Mouse (Mus musculus): Measurements from ENCODE around the gene Crebbp. TPM values are rescaled to one million over a fixed set of nuclear protein-coding genes. Genes with fewer than 3 reads are reported as not detected.
"Not testable (repeated sequence)": the region's sequence is repeated elsewhere in the genome, so short reads cannot be mapped to it uniquely, and the experiment has no call there.

The Crebbp gene
- polyA plus RNA-seq, 1 experiment from 2014 or later: 19.6 TPM

DNA sequence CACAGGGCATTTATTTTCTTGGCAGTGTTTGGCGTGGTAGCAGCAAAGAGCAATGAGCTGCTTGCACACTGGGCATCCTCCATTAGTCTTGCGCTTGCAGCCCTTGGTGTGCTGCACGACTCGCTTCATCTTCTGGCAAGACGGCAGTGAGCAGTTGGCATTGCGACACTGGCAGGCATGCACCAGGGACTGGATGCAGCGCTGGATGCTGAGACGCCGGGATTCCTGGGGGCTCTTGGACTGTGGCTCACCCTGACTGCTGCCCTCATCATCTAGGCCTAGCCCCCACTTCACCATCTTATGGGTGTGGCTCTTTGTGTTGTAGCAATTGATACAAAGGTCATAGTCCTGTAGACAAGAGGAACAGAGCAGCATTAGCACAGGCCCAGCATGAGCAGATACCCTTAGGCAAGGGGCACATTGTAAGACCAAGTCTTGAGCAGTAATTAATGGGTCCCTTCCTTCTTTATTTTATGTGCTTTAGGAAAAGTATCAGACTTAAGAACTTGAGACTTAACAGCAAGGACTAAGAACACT is 127.9 kb downstream of the Crebbp start:
- H3K4me2 ChIP-seq: no peak overlapping the region
- no peak overlapping the region for H3K4me3 ChIP-seq
- ATAC-seq (replicated peaks; ENCODE audit: insufficient number of reproducible peaks, insufficient read depth, low FRiP score, low read depth): no peak
- H3K9me3 ChIP-seq (replicated peaks): no peaks in the 10 kb centered on the region
- H3K9ac ChIP-seq: no peak overlapping the region
- peaks cover 6% of the 10 kb centered on the region for H3K4me1 ChIP-seq (replicated peaks)
- WGBS: 91% methylated on average over 9 of the region's 9 CpGs
- H3K27me3 ChIP-seq: no peaks in the 10 kb centered on the region
- peaks cover 78% of the 10 kb centered on the region for H3K36me3 ChIP-seq
- H3K27ac ChIP-seq: no peak overlapping the region

DNA sequence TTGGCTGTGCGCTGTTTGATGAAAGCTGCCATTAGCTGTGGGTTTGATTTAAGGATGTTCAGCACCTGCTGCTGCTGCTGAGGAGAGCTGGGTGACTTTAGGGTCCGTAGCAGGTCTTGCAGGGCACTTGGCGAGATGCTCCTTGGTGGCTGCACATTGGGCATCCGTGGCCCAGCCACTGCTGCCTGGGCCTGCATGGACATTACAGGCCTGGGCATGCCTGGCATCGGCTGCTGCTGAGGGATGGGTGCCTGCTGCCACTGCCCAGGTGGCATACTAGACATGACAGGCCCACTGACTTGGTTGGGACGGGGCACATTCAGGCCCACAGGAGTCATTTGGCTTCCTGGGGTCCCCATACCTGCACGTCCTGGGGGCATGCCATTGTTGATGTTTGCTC is 128.7 kb downstream of the Crebbp start:
- peaks cover 12% of the 10 kb centered on the region for H3K4me1 ChIP-seq (replicated peaks)
- WGBS: 93% methylated on average over 7 of the region's 7 CpGs
- peaks cover 69% of the 10 kb centered on the region for H3K36me3 ChIP-seq
- no peak overlapping the region for H3K4me2 ChIP-seq
- H3K9ac ChIP-seq: no peak overlapping the region
- H3K9me3 ChIP-seq (replicated peaks): no peaks in the 10 kb centered on the region
- H3K27ac ChIP-seq: no peak overlapping the region
- H3K27me3 ChIP-seq: no peaks in the 10 kb centered on the region
- H3K4me3 ChIP-seq: no peak overlapping the region
- no peak for ATAC-seq (replicated peaks; ENCODE audit: insufficient number of reproducible peaks, insufficient read depth, low FRiP score, low read depth)

DNA sequence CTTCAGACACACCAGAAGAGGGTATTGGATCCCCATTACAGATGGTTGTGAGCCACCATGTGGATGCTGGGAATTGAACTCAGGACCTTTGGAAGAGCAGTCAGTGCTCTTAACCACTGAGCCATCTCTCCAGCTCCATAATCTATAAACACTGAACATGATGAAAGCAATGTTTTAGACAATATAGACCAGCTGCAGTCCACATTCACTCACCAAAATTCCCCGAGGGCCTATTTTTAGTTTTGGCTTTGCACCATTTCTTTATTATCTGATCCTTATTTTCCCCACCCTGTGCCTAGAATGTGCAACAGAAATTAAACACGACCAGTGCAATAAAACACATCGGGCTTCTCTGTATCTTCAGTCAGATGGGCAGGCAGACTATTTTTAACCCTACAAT is 133.4 kb downstream of the Crebbp start:
- WGBS: 34% methylated on average over 3 of the region's 3 CpGs
- peaks cover 26% of the 10 kb centered on the region for H3K36me3 ChIP-seq
- not testable (repeated sequence) for H3K27me3 ChIP-seq; ATAC-seq (replicated peaks; ENCODE audit: insufficient number of reproducible peaks, insufficient read depth, low FRiP score, low read depth); H3K4me2 ChIP-seq; H3K4me3 ChIP-seq; H3K9me3 ChIP-seq (replicated peaks); H3K9ac ChIP-seq
- peak overlapping the region; percentile 52 for H3K27ac ChIP-seq
- H3K4me1 ChIP-seq (replicated peaks): peaks cover 38% of the 10 kb centered on the region

DNA sequence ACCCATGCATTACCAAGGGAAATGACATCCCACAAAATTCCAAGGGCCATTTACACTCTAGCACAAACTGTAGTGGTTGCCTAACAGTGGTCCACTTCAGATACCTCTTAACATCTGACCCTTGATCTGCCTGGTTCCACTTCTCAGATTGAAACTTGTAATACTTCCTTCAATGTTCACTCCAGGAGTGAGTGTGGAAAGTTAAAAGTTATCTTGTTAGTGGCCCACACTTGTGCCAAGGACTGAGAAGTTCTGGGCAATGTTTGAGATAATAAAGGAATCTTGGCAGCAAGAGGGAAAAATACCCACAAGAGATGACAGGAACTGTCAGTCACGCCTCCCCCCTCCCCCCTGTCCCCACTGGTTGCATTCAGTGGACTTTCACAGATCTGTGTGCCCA is 134.1 kb downstream of the Crebbp start:
- Histone ChIP-seq H3K4me2 (no peak overlapping the region), H3K27ac (peak overlapping the region; percentile 52), H3K4me3 (no peak overlapping the region), H3K4me1 (replicated peaks) (peaks cover 44% of the 10 kb centered on the region), H3K9me3 (replicated peaks) (no peaks in the 10 kb centered on the region), H3K27me3 (no peaks in the 10 kb centered on the region), H3K9ac (no peak overlapping the region), H3K36me3 (peaks cover 18% of the 10 kb centered on the region)
- ATAC-seq (replicated peaks; ENCODE audit: insufficient number of reproducible peaks, insufficient read depth, low FRiP score, low read depth): no peak; the same call in 1 of the 2 replicates
- WGBS: 52% methylated on average over 1 of the region's 1 CpGs

DNA sequence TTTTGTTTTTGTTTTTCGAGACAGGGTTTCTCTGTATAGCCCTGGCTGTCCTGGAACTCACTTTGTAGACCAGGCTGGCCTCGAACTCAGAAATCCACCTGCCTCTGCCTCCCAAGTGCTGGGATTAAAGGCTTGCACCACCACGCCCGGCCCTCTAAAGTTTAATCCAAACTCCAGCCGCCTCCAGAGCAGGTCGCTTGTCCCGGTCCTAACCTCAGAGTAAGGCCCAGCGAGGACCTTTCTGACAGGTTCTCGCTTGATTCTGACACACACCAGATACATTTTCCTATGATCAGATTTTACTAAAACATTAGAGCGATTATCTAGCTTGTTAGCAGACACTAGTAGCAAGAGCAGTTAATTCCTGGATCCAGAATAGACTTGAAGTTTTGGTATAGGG is 135.5 kb downstream of the Crebbp start:
- 67% methylated on average over 10 of the region's 10 CpGs for WGBS
- Histone ChIP-seq H3K4me3 (peak overlapping the region; percentile 90), H3K27ac (0 out of 2 replicates have a peak overlapping the region, but pooled peaks have one; percentile 92), H3K4me1 (replicated peaks) (peaks cover 47% of the 10 kb centered on the region), H3K4me2 (peak overlapping the region; percentile 69)
- not testable (repeated sequence) for H3K9ac ChIP-seq; H3K9me3 ChIP-seq (replicated peaks); H3K27me3 ChIP-seq; H3K36me3 ChIP-seq; ATAC-seq (replicated peaks; ENCODE audit: insufficient number of reproducible peaks, insufficient read depth, low FRiP score, low read depth)

DNA sequence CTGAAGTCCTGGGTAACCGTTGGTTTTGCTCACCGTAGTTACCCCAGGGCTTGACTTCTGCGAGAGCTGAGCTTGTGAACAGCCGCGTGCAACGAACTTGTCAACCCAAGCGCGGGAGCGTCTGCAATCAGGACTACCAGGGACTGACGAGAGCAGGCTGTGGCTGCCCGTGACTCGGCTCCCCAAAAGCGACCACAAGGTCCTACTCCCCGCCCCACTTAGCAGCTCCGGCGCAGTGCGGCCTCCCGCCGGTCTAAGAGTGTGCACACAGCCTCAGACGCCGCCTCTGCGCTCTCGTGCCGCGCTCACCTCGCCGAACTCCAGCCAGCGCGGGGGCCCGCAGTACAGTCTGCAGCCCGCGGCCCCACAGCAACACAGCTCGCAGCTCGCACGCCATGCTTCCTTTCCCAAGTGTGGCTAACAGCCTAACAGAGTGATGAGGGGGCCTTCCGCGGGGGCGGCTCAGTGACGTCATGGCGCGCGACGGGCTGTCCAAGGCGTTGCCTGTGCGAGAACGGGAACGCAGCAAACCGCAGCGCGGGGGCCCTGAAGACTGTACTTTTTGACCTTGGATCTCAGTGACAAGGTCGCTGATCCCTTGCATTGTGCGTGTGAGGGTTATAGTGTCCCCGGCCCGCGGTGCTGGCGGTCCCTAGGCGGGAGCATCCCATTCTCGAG is 136.3 kb downstream of the Crebbp start, which contains the start of gene Trap1:
Trap1 (minus strand) TSS at position 444 of the 678 bp plus-strand sequence.
- Histone ChIP-seq H3K27me3 (no peaks in the 10 kb centered on the region), H3K9me3 (replicated peaks) (no peaks in the 10 kb centered on the region), H3K9ac (peak within 1 kb of the TSS; percentile 90), H3K4me2 (peak within 1 kb of the TSS; percentile 69), H3K27ac (peak within 1 kb of the TSS; percentile 92), H3K4me3 (peak within 1 kb of the TSS; percentile 90), H3K4me1 (replicated peaks) (peaks cover 47% of the 10 kb centered on the region), H3K36me3 (peaks cover 6% of the 10 kb centered on the region; the same call in 1 of the 2 replicates)
- under 1% methylated on average over 55 of the region's 58 CpGs for WGBS
- ATAC-seq (replicated peaks; ENCODE audit: insufficient number of reproducible peaks, insufficient read depth, low FRiP score, low read depth): peak; percentile 91

DNA sequence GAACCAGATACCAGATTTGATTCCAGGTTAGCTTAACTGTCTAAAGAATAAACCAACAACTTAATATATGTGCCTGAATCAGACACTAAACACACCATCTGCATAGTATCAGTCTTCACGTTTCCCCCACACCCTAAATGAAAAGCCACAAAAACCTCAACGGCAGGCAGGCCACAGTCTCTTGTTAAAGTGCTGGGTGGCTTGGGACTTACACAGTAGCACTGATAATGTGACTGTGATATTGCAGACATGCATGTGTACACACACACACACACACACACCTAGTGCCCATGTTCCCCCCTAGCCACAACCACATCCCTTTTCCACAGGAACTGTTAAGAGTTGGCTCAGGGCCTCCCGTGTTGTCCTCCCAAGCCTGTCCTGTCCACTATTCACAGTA is 139.0 kb downstream of the Crebbp start:
- no peak overlapping the region for H3K4me3 ChIP-seq
- no peak overlapping the region for H3K4me2 ChIP-seq
- no peaks in the 10 kb centered on the region for H3K9me3 ChIP-seq (replicated peaks)
- H3K4me1 ChIP-seq (replicated peaks): peaks cover 35% of the 10 kb centered on the region
- no peak overlapping the region for H3K9ac ChIP-seq
- no peak for ATAC-seq (replicated peaks; ENCODE audit: insufficient number of reproducible peaks, insufficient read depth, low FRiP score, low read depth)
- WGBS: 56% methylated on average over 3 of the region's 3 CpGs
- no peak overlapping the region for H3K27ac ChIP-seq
- H3K36me3 ChIP-seq: no peaks in the 10 kb centered on the region
- no peaks in the 10 kb centered on the region for H3K27me3 ChIP-seq

DNA sequence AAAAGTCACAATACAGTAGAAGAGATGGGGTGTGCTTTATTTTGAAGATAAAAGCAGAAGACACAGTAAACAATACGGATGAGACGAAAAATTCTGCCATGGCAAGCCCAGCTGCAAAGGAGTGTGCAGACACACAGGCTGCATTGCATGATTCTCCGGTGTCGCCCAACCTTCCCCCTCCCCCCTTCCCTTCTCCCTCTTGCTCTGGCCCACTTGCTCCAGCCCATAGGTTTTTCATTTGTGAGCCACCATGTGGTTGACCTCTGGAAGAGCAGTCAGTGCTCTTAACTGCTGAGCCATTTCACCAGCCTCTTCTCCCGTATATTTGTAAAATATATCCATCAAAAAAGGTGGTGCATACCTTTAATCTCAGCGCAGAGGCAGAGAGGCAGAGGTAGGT is 139.5 kb downstream of the Crebbp start:
- H3K36me3 ChIP-seq: no peaks in the 10 kb centered on the region
- no peak overlapping the region for H3K27ac ChIP-seq
- no peak overlapping the region for H3K4me2 ChIP-seq
- no peaks in the 10 kb centered on the region for H3K27me3 ChIP-seq
- H3K4me3 ChIP-seq: no peak overlapping the region
- H3K4me1 ChIP-seq (replicated peaks): peaks cover 32% of the 10 kb centered on the region
- H3K9me3 ChIP-seq (replicated peaks): no peaks in the 10 kb centered on the region
- WGBS: 66% methylated on average over 6 of the region's 6 CpGs
- no peak overlapping the region for H3K9ac ChIP-seq
- ATAC-seq (replicated peaks; ENCODE audit: insufficient number of reproducible peaks, insufficient read depth, low FRiP score, low read depth): no peak

DNA sequence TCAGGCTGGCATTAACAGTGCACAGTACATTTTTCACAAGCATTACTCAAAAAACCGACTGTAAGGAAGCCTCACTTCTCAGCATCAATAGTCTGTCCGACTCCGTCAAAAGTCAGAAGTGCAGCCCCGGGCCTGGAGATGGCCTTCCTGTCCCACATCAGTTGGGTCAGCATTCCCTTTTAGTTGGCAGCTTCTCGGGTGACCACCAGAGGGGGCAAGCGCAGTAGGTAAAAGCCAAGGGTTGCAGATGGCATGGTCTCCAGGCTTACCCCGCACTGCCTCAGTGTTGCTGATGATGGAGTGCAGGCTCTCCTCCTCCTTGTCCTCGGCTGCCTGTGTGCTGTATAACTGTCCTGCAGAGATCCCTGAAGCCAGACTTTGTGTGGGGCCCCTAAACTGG is 145.2 kb downstream of the Crebbp start:
- Histone ChIP-seq H3K36me3 (peaks cover 43% of the 10 kb centered on the region), H3K4me1 (replicated peaks) (no peaks in the 10 kb centered on the region), H3K27me3 (no peaks in the 10 kb centered on the region), H3K4me2 (no peak overlapping the region), H3K9me3 (replicated peaks) (no peaks in the 10 kb centered on the region), H3K9ac (no peak overlapping the region), H3K4me3 (no peak overlapping the region), H3K27ac (no peak overlapping the region)
- 54% methylated on average over 8 of the region's 8 CpGs for WGBS
- no peak for ATAC-seq (replicated peaks; ENCODE audit: insufficient number of reproducible peaks, insufficient read depth, low FRiP score, low read depth)

DNA sequence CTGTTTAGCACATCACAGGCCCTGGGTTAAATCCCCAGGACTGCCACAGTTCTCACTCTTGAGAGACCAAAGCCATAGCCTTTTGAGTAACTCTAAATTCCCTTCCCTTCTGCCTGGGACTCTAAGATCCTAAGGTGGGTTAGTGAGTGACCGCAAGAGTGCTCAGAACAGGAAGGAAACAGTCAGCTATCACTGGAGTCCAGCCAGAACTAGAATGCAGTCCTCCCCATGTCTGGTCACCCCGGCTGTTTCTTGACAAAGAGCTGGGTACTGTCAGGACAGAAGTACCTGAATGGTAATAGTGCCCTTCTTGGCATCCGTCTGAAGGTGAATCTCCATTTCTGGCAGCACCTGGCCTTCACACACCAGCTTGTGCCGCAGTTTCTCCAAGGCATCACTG is 148.9 kb downstream of the Crebbp start:
- WGBS: 87% methylated on average over 4 of the region's 4 CpGs
- no peaks in the 10 kb centered on the region for H3K9me3 ChIP-seq (replicated peaks)
- no peak overlapping the region for H3K27ac ChIP-seq
- H3K9ac ChIP-seq: no peak overlapping the region
- no peaks in the 10 kb centered on the region for H3K4me1 ChIP-seq (replicated peaks)
- H3K4me3 ChIP-seq: no peak overlapping the region
- peaks cover 75% of the 10 kb centered on the region for H3K36me3 ChIP-seq
- no peak overlapping the region for H3K4me2 ChIP-seq
- no peaks in the 10 kb centered on the region for H3K27me3 ChIP-seq
- ATAC-seq (replicated peaks; ENCODE audit: insufficient number of reproducible peaks, insufficient read depth, low FRiP score, low read depth): no peak

DNA sequence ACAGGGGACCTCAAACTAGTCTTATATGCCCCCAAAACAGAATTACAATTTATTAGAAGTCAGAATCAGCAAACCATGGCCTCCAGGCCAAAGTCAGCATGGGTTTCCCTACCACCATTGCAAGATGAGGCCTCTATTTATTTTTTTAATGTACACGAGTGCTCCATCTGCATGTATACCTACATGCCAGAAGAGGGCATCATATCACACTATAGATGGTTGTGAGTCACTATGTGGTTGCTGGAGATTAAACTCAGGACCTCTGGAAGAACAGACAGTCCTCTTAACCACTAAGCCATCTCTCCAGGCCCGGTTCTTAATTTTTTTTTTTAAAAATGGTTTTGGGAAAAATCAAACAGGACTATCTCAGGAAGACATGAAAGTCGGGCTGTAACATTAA is 160.0 kb downstream of the Crebbp start:
- H3K4me3 ChIP-seq: no peak overlapping the region
- WGBS: 84% methylated on average over 3 of the region's 3 CpGs
- H3K36me3 ChIP-seq: peaks cover 79% of the 10 kb centered on the region
- H3K9me3 ChIP-seq (replicated peaks): no peaks in the 10 kb centered on the region
- no peak overlapping the region for H3K27ac ChIP-seq
- no peak overlapping the region for H3K4me2 ChIP-seq
- no peaks in the 10 kb centered on the region for H3K4me1 ChIP-seq (replicated peaks)
- no peak for ATAC-seq (replicated peaks; ENCODE audit: insufficient number of reproducible peaks, insufficient read depth, low FRiP score, low read depth)
- H3K9ac ChIP-seq: no peak overlapping the region
- H3K27me3 ChIP-seq: no peaks in the 10 kb centered on the region

DNA sequence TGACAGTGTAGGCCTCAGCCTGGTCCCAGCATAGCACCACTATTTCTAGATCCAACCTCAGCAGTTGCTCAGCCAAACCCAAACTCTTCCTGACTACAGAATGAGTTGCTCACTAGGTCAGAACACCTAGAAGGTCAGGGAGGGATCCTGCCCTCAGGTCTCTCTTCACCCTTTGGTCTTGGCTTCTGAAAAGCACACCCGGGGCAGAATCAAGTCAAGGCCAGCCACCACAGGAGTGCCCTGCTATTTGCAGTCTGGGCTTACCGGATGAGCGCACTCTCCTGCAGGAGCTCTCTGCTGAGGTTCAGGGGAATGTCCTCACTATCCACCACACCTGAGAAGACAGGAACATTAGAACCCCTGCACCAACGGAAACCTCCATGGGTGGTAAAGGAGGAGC is 161.2 kb downstream of the Crebbp start:
- Histone ChIP-seq H3K36me3 (peaks cover 76% of the 10 kb centered on the region), H3K4me3 (no peak overlapping the region), H3K9me3 (replicated peaks) (no peaks in the 10 kb centered on the region), H3K4me2 (no peak overlapping the region), H3K27me3 (no peaks in the 10 kb centered on the region), H3K27ac (no peak overlapping the region), H3K9ac (no peak overlapping the region), H3K4me1 (replicated peaks) (no peaks in the 10 kb centered on the region)
- WGBS: 94% methylated on average over 4 of the region's 4 CpGs
- ATAC-seq (replicated peaks; ENCODE audit: insufficient number of reproducible peaks, insufficient read depth, low FRiP score, low read depth): no peak

Measured in heart, embryonic 15.5 days (tissue).